Mouse (Mus musculus) spleen, adult 18-20 months (tissue): ENCODE data around the gene 4930407I10Rik.
A peak's percentile ranks its signal among the peaks of the same experiment; 100 is the strongest.

Source experiments
- DNase-seq, 2 experiments: peaks; one replicate each; pipeline ENCODE4 v3.0.0; 2022; ENCODE audit warnings: mixed read lengths in 2 of 2

Gene 4930407I10Rik

GRCm38 (mm10) chr15:82058719-82059201, at the start of gene 4930407I10Rik:
4930407I10Rik (plus strand) TSS chr15:82059151.
- no peak for DNase-seq

- DNase-seq, result no peak
Measured at GRCm38 (mm10) chr15:82011947-82012346, 47.0 kb upstream of the 4930407I10Rik start.

- no peak for DNase-seq
Measured at GRCm38 (mm10) chr15:82014745-82015391, 44.1 kb upstream of the 4930407I10Rik start.

- peak; percentile 7 to 8 for DNase-seq
Measured at GRCm38 (mm10) chr15:82015392-82016100, 43.4 kb upstream of the 4930407I10Rik start.

GRCm38 (mm10) chr15:82016101-82016808, 42.7 kb upstream of the 4930407I10Rik start:
- peak; percentile 99 to 100 for DNase-seq

GRCm38 (mm10) chr15:82016830-82017229, 42.1 kb upstream of the 4930407I10Rik start:
- no peak for DNase-seq

- DNase-seq, result no peak
Measured at GRCm38 (mm10) chr15:82017461-82017860, 41.5 kb upstream of the 4930407I10Rik start.

- DNase-seq, result no peak
Measured at GRCm38 (mm10) chr15:82019288-82019687, 39.7 kb upstream of the 4930407I10Rik start.

- DNase-seq, result no peak
Measured at GRCm38 (mm10) chr15:82022535-82023088, 36.3 kb upstream of the 4930407I10Rik start.

GRCm38 (mm10) chr15:82023965-82024635, 34.9 kb upstream of the 4930407I10Rik start:
- DNase-seq, result no peak

GRCm38 (mm10) chr15:82027276-82027675, 31.7 kb upstream of the 4930407I10Rik start:
- no peak for DNase-seq

GRCm38 (mm10) chr15:82027726-82028125, 31.2 kb upstream of the 4930407I10Rik start:
- DNase-seq, result no peak

GRCm38 (mm10) chr15:82032386-82032785, 26.6 kb upstream of the 4930407I10Rik start:
- no peak for DNase-seq

- no peak for DNase-seq
Measured at GRCm38 (mm10) chr15:82033762-82034161, 25.2 kb upstream of the 4930407I10Rik start, which contains the start of gene Desi1. Desi1 (minus strand) TSS chr15:82033862.

GRCm38 (mm10) chr15:82035904-82036689, 22.9 kb upstream of the 4930407I10Rik start:
- DNase-seq, result no peak

- DNase-seq, result peak in 1 of 2 experiments; percentile 32
Measured at GRCm38 (mm10) chr15:82040650-82041049, 18.3 kb upstream of the 4930407I10Rik start.

- DNase-seq, result no peak
Measured at GRCm38 (mm10) chr15:82044166-82044784, 14.7 kb upstream of the 4930407I10Rik start.

- DNase-seq, result no peak
Measured at GRCm38 (mm10) chr15:82046246-82046891, 12.6 kb upstream of the 4930407I10Rik start.

GRCm38 (mm10) chr15:82047080-82047883, 11.7 kb upstream of the 4930407I10Rik start, which contains the start of gene Snu13:
Snu13 (minus strand) TSS chr15:82047598.
- DNase-seq, result peak; percentile 82 to 91

- no peak for DNase-seq
Measured at GRCm38 (mm10) chr15:82052544-82052943, 6.4 kb upstream of the 4930407I10Rik start.
